Mouse (Mus musculus): ENCODE results near the gene Hemgn. TPM values are rescaled to one million over a fixed set of nuclear protein-coding genes. Genes with fewer than 3 reads are reported as not detected.

The Hemgn gene
- polyA plus RNA-seq, 1 experiment from 2014 or later: 76.3 TPM

GRCm38 (mm10) chr4:46359539-46360253 is 53.6 kb downstream of the Hemgn start:
- 72% methylated on average over 12 of the region's 12 CpGs for WGBS (ENCODE audit: insufficient replicate concordance)
- Histone ChIP-seq H3K4me2 (no peak overlapping the region), H3K27ac (ENCODE audit: low read depth, low read length) (no peak overlapping the region), H3K4me3 (ENCODE audit: low read depth, low read length) (no peak overlapping the region), H3K36me3 (ENCODE audit: control insufficient read depth, insufficient read depth, low read length) (no peaks in the 10 kb centered on the region), H3K27me3 (ENCODE audit: control insufficient read depth, insufficient read depth, low read length) (peaks cover 10% of the 10 kb centered on the region), H3K4me1 (ENCODE audit: control insufficient read depth, insufficient read depth, low read length) (no peaks in the 10 kb centered on the region), H3K9me3 (replicated peaks; ENCODE audit: control insufficient read depth, low read length) (no peaks in the 10 kb centered on the region), H3K9ac (ENCODE audit: low read depth, low read length) (no peak overlapping the region)
- no peak for ATAC-seq (replicated peaks; ENCODE audit: insufficient number of reproducible peaks, low FRiP score, low TSS enrichment)

DNA sequence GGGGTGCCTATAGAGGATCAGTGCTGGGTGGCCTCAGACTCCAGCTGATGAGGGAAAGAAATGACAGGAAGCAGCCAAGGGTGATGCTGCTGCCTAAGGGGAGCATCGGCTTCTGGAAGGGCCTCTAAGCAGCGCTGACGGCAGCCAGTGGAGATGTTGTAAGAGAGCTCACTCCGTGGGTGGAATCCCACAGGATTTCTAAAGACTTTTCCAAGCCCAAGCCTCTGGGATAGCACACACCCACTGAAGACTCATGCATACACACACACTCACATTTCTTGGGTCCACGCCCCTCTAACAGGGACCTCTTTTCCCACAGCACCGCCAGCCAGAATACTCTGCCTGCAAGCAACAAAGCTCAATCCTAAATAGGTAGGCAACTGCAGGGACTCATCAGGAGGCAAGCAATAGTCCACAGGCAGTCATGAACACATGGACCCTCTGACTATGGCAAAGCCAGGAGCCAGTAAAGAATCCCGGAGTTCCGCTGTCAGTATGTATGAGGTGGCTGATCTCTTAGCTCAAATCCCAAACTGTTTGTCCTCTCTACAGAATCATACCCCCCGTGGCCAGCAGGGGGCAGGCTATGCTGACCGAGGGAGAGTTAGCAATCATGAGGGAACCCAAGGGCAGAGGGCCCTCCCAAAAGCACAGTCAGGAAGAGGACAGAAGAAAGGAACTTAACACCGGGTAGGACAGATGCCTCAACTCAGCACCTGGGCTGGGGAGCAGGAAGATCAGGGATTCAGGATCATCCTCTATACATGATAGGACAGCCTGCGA is 56.8 kb downstream of the Hemgn start:
- WGBS (ENCODE audit: insufficient replicate concordance): 45% methylated on average over 12 of the region's 12 CpGs
- Histone ChIP-seq H3K4me3 (ENCODE audit: low read depth, low read length) (no peak overlapping the region), H3K4me1 (ENCODE audit: control insufficient read depth, insufficient read depth, low read length) (no peaks in the 10 kb centered on the region), H3K27me3 (ENCODE audit: control insufficient read depth, insufficient read depth, low read length) (peaks cover 27% of the 10 kb centered on the region), H3K4me2 (no peak overlapping the region), H3K27ac (ENCODE audit: low read depth, low read length) (no peak overlapping the region), H3K9me3 (replicated peaks; ENCODE audit: control insufficient read depth, low read length) (no peaks in the 10 kb centered on the region), H3K9ac (ENCODE audit: low read depth, low read length) (no peak overlapping the region), H3K36me3 (ENCODE audit: control insufficient read depth, insufficient read depth, low read length) (no peaks in the 10 kb centered on the region)
- ATAC-seq (replicated peaks; ENCODE audit: insufficient number of reproducible peaks, low FRiP score, low TSS enrichment): no peak

GRCm38 (mm10) chr4:46353045-46353444 is 60.3 kb downstream of the Hemgn start:
- no peak for ATAC-seq (replicated peaks; ENCODE audit: insufficient number of reproducible peaks, low FRiP score, low TSS enrichment)
- H3K4me3 ChIP-seq (ENCODE audit: low read depth, low read length): no peak overlapping the region
- peaks cover 60% of the 10 kb centered on the region for H3K27me3 ChIP-seq (ENCODE audit: control insufficient read depth, insufficient read depth, low read length)
- no peaks in the 10 kb centered on the region for H3K4me1 ChIP-seq (ENCODE audit: control insufficient read depth, insufficient read depth, low read length)
- H3K9ac ChIP-seq (ENCODE audit: low read depth, low read length): no peak overlapping the region
- 15% methylated on average over 10 of the region's 10 CpGs for WGBS (ENCODE audit: insufficient replicate concordance)
- H3K9me3 ChIP-seq (replicated peaks; ENCODE audit: control insufficient read depth, low read length): no peaks in the 10 kb centered on the region
- no peaks in the 10 kb centered on the region for H3K36me3 ChIP-seq (ENCODE audit: control insufficient read depth, insufficient read depth, low read length)
- no peak overlapping the region for H3K4me2 ChIP-seq
- no peak overlapping the region for H3K27ac ChIP-seq (ENCODE audit: low read depth, low read length)

DNA sequence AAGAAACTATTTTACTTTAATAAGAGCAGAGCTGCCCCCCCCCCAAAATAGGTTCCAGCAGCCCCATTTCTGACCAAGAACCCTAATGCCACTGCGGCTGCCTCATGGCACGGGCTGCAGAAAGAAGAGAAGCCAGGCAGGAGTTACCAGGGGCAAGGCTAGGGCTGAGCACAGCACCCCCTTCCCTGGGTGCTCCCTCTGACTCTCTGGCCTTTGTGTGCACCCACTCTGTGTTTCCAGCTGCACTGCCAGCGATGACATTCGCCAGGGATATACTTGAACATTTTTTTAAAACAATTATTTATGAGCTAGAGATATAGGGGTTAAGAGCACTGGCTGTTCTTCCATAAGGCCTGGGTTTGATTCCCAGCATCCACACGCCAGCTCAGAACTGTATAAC is 63.8 kb downstream of the Hemgn start:
- Histone ChIP-seq H3K4me3 (ENCODE audit: low read depth, low read length) (no peak overlapping the region), H3K4me1 (ENCODE audit: control insufficient read depth, insufficient read depth, low read length) (no peaks in the 10 kb centered on the region), H3K4me2 (no peak overlapping the region), H3K27me3 (ENCODE audit: control insufficient read depth, insufficient read depth, low read length) (peaks cover 83% of the 10 kb centered on the region), H3K9ac (ENCODE audit: low read depth, low read length) (no peak overlapping the region), H3K36me3 (ENCODE audit: control insufficient read depth, insufficient read depth, low read length) (no peaks in the 10 kb centered on the region), H3K27ac (ENCODE audit: low read depth, low read length) (no peak overlapping the region), H3K9me3 (replicated peaks; ENCODE audit: control insufficient read depth, low read length) (no peaks in the 10 kb centered on the region)
- WGBS (ENCODE audit: insufficient replicate concordance): 46% methylated on average over 5 of the region's 5 CpGs
- ATAC-seq (replicated peaks; ENCODE audit: insufficient number of reproducible peaks, low FRiP score, low TSS enrichment): no peak

- Histone ChIP-seq H3K4me3 (ENCODE audit: low read depth, low read length) (no peak overlapping the region), H3K27ac (ENCODE audit: low read depth, low read length) (no peak overlapping the region), H3K4me1 (ENCODE audit: control insufficient read depth, insufficient read depth, low read length) (no peaks in the 10 kb centered on the region; the same call in 1 of the 2 replicates), H3K27me3 (ENCODE audit: control insufficient read depth, insufficient read depth, low read length) (peaks cover 89% of the 10 kb centered on the region), H3K9ac (ENCODE audit: low read depth, low read length) (no peak overlapping the region), H3K36me3 (ENCODE audit: control insufficient read depth, insufficient read depth, low read length) (no peaks in the 10 kb centered on the region), H3K4me2 (no peak overlapping the region), H3K9me3 (replicated peaks; ENCODE audit: control insufficient read depth, low read length) (no peaks in the 10 kb centered on the region)
- no peak for ATAC-seq (replicated peaks; ENCODE audit: insufficient number of reproducible peaks, low FRiP score, low TSS enrichment)
- 25% methylated on average over 9 of the region's 9 CpGs for WGBS (ENCODE audit: insufficient replicate concordance)
Observed at GRCm38 (mm10) chr4:46348897-46349296, 64.4 kb downstream of the Hemgn start.

- ATAC-seq (replicated peaks; ENCODE audit: insufficient number of reproducible peaks, low FRiP score, low TSS enrichment): no peak
- Histone ChIP-seq H3K4me2 (no peak overlapping the region), H3K4me1 (ENCODE audit: control insufficient read depth, insufficient read depth, low read length) (no peaks in the 10 kb centered on the region; the same call in 1 of the 2 replicates), H3K9ac (ENCODE audit: low read depth, low read length) (no peak overlapping the region), H3K36me3 (ENCODE audit: control insufficient read depth, insufficient read depth, low read length) (no peaks in the 10 kb centered on the region), H3K9me3 (replicated peaks; ENCODE audit: control insufficient read depth, low read length) (no peaks in the 10 kb centered on the region), H3K27me3 (ENCODE audit: control insufficient read depth, insufficient read depth, low read length) (peaks cover 90% of the 10 kb centered on the region), H3K27ac (ENCODE audit: low read depth, low read length) (no peak overlapping the region), H3K4me3 (ENCODE audit: low read depth, low read length) (no peak overlapping the region)
- 2% methylated on average over 41 of the region's 41 CpGs for WGBS (ENCODE audit: insufficient replicate concordance)
Observed at GRCm38 (mm10) chr4:46347580-46348515, 65.5 kb downstream of the Hemgn start.

- no peak overlapping the region for H3K4me3 ChIP-seq (ENCODE audit: low read depth, low read length)
- H3K27ac ChIP-seq (ENCODE audit: low read depth, low read length): no peak overlapping the region
- H3K36me3 ChIP-seq (ENCODE audit: control insufficient read depth, insufficient read depth, low read length): no peaks in the 10 kb centered on the region
- WGBS (ENCODE audit: insufficient replicate concordance): 6% methylated on average over 4 of the region's 4 CpGs
- peaks cover 96% of the 10 kb centered on the region for H3K27me3 ChIP-seq (ENCODE audit: control insufficient read depth, insufficient read depth, low read length)
- ATAC-seq (replicated peaks; ENCODE audit: insufficient number of reproducible peaks, low FRiP score, low TSS enrichment): no peak
- no peak overlapping the region for H3K9ac ChIP-seq (ENCODE audit: low read depth, low read length)
- no peak overlapping the region for H3K4me2 ChIP-seq
- no peaks in the 10 kb centered on the region; the same call in 1 of the 2 replicates for H3K4me1 ChIP-seq (ENCODE audit: control insufficient read depth, insufficient read depth, low read length)
- H3K9me3 ChIP-seq (replicated peaks; ENCODE audit: control insufficient read depth, low read length): no peaks in the 10 kb centered on the region
Observed at GRCm38 (mm10) chr4:46347141-46347540, 66.2 kb downstream of the Hemgn start.

DNA sequence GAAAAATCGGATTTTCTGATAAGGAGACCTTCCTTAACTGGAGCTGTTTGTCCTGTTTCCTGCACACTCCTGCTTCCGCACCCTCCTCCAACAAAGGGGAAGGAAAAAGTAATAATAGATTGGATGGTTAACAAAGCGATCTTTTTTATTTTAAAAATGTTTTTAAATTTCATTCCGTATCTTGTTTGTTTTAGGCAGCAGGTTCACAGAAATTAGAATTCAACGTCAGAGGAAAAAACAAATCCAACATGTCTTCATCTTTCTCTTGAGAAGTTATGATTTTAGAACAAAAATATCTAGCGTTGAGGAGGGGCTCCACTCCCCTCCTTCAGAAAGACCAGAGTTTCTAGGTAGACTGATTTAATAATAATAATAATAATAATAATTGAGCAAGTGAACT is 67.1 kb downstream of the Hemgn start:
- H3K4me3 ChIP-seq (ENCODE audit: low read depth, low read length): no peak overlapping the region
- H3K4me1 ChIP-seq (ENCODE audit: control insufficient read depth, insufficient read depth, low read length): no peaks in the 10 kb centered on the region; the same call in 1 of the 2 replicates
- H3K4me2 ChIP-seq: no peak overlapping the region
- ATAC-seq (replicated peaks; ENCODE audit: insufficient number of reproducible peaks, low FRiP score, low TSS enrichment): no peak
- H3K36me3 ChIP-seq (ENCODE audit: control insufficient read depth, insufficient read depth, low read length): no peaks in the 10 kb centered on the region
- H3K9me3 ChIP-seq (replicated peaks; ENCODE audit: control insufficient read depth, low read length): no peaks in the 10 kb centered on the region
- WGBS (ENCODE audit: insufficient replicate concordance): 27% methylated on average over 6 of the region's 6 CpGs
- peaks cover 96% of the 10 kb centered on the region for H3K27me3 ChIP-seq (ENCODE audit: control insufficient read depth, insufficient read depth, low read length)
- H3K27ac ChIP-seq (ENCODE audit: low read depth, low read length): no peak overlapping the region
- no peak overlapping the region for H3K9ac ChIP-seq (ENCODE audit: low read depth, low read length)
